Mouse (Mus musculus) adrenal gland, postnatal 14 days (tissue): ENCODE measurements around the gene Lag3. TPM values are rescaled to one million over a fixed set of nuclear protein-coding genes. Genes with fewer than 3 reads are reported as not detected.

Experiments used
- DNase-seq: peaks from one replicate; pipeline ENCODE4 v3.0.0; 2021; ENCODE audit warnings: mixed read lengths
- total RNA-seq: library from RNA; stranded (reverse); gene quantifications from 2 replicates; pipeline ENCODE4 v1.2.3, GENCODE M21; 2021

Gene Lag3
- total RNA-seq, 1 experiment from 2014 or later, result 2.5 TPM

GRCm38 (mm10) chr6:124858561-124859318 lies 52.8 kb downstream of the Lag3 start:
- DNase-seq, result no peak

GRCm38 (mm10) chr6:124857840-124858530 lies 53.5 kb downstream of the Lag3 start:
- no peak for DNase-seq

- DNase-seq, result peak; percentile 91
Observed at GRCm38 (mm10) chr6:124856916-124857839, 54.3 kb downstream of the Lag3 start, which contains the start of gene P3h3. P3h3 (minus strand) TSS chr6:124857752.

GRCm38 (mm10) chr6:124856321-124856720 lies 55.2 kb downstream of the Lag3 start:
- peak; percentile 30 for DNase-seq

- no peak for DNase-seq
Observed at GRCm38 (mm10) chr6:124854647-124855046, 56.9 kb downstream of the Lag3 start.

Other genes starting within 250 kb of the Lag3 start
- 78.0 and 82.3 TPM in 2 replicates for gene Lpcat3, start 248.7 kb downstream of the Lag3 start, total RNA-seq
- gene Emg1, start 199.5 kb downstream of the Lag3 start, total RNA-seq, result 79.7 and 87.9 TPM in 2 replicates
- gene Phb2, start 199.4 kb downstream of the Lag3 start, total RNA-seq, result 392 and 412 TPM in 2 replicates
- gene Ptpn6, start 173.0 kb downstream of the Lag3 start, total RNA-seq, result 7.3 and 23.1 TPM in 2 replicates
- 338 and 346 TPM in 2 replicates for gene Grcc10, start 170.3 kb downstream of the Lag3 start, total RNA-seq
- not detected in 2 replicates for gene Gm45234, start 155.7 kb downstream of the Lag3 start, total RNA-seq
- 70.3 and 84.6 TPM in 2 replicates for gene Atn1, start 155.2 kb downstream of the Lag3 start, total RNA-seq
- 13.0 and 18.9 TPM in 2 replicates for gene Eno2, start 142.0 kb downstream of the Lag3 start, total RNA-seq
- gene Lrrc23, start 132.0 kb downstream of the Lag3 start, total RNA-seq, result not detected in 2 replicates
- 13.0 and 14.6 TPM in 2 replicates for gene Spsb2, start 103.0 kb downstream of the Lag3 start, total RNA-seq
- gene Tpi1, start 97.4 kb downstream of the Lag3 start, total RNA-seq, result 425 and 436 TPM in 2 replicates
- gene Usp5, start 82.2 kb downstream of the Lag3 start, total RNA-seq, result 83.2 and 103 TPM in 2 replicates
- gene Cdca3, start 82.2 kb downstream of the Lag3 start, total RNA-seq, result 22.2 and 26.1 TPM in 2 replicates
- 9.4 and 9.5 TPM in 2 replicates for gene Gnb3, start 71.4 kb downstream of the Lag3 start, total RNA-seq
- gene P3h3, start 54.0 kb downstream of the Lag3 start, total RNA-seq, result 21.4 and 26.1 TPM in 2 replicates
- gene Gpr162, start 47.7 kb downstream of the Lag3 start, total RNA-seq, result 1.6 and 2.3 TPM in 2 replicates
- 1.4 and 13.0 TPM in 2 replicates for gene Cd4, start 23.5 kb downstream of the Lag3 start, total RNA-seq
- 917 and 925 TPM in 2 replicates for gene Ptms, start 8.4 kb upstream of the Lag3 start, total RNA-seq
- gene Mlf2, start 19.7 kb upstream of the Lag3 start, total RNA-seq, result 274 and 276 TPM in 2 replicates
- 117 and 122 TPM in 2 replicates for gene Cops7a, start 53.8 kb upstream of the Lag3 start, total RNA-seq
- gene Pianp, start 85.0 kb upstream of the Lag3 start, total RNA-seq, result 4.8 and 5.4 TPM in 2 replicates
- 47.2 and 50.4 TPM in 2 replicates for gene Zfp384, start 97.4 kb upstream of the Lag3 start, total RNA-seq
- gene Ing4, start 128.1 kb upstream of the Lag3 start, total RNA-seq, result 64.9 and 71.8 TPM in 2 replicates
- gene Acrbp, start 138.0 kb upstream of the Lag3 start, total RNA-seq, result 7.5 and 8.2 TPM in 2 replicates
- 0.44 and 2.1 TPM in 2 replicates for gene Lpar5, start 156.2 kb upstream of the Lag3 start, total RNA-seq
- 189 and 192 TPM in 2 replicates for gene Chd4, start 184.3 kb upstream of the Lag3 start, total RNA-seq
- gene Nop2, start 220.2 kb upstream of the Lag3 start, total RNA-seq, result 47.0 and 53.7 TPM in 2 replicates
- 18.6 and 25.0 TPM in 2 replicates for gene Iffo1, start 233.5 kb upstream of the Lag3 start, total RNA-seq